Mouse (Mus musculus) embryonic fibroblast, embryonic 13.5 days (primary cell): ENCODE measurements around the gene Wnt4.

Experiments
- CTCF ChIP-seq: IDR thresholded peaks from 2 replicates; pipeline ENCODE4 v1.5.1; 2011; ENCODE audit warnings: mild to moderate bottlenecking, control low read depth, low read length, moderate library complexity, borderline replicate concordance; ENCODE audit not compliant: insufficient read depth
- POLR2A ChIP-seq: IDR thresholded peaks from 2 replicates; pipeline ENCODE4 v1.6.1; 2011; ENCODE audit warnings: low read depth, mild to moderate bottlenecking, control low read depth, low read length, moderate library complexity

DNA sequence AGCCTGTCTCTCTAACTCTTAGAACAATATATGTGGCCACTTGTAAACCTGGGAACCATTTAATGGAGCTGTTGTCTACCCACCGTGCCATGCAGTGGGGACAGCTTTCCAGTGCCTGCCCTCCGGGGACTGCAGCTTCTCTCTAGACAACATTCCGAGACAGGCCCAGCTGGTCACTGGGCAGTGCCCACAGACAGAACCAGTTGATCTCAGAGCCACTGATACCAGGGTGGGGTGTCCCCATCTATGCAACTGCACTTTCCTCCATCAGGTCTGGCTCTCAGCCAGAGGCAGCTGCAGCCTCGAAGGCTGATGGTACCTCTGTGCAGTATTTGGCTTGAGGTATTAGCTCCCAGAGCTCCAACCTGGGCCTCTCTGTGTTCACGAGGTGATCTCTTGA is 27.0 kb upstream of the Wnt4 start:
- TF ChIP-seq CTCF (no peak), POLR2A (no peak)
